Mouse (Mus musculus) ES-Bruce4 (cell line): ENCODE measurements around the gene Gm49661. TPM values are rescaled to one million over a fixed set of nuclear protein-coding genes. Genes with fewer than 3 reads are reported as not detected.

Source experiments
- H3K27ac ChIP-seq: 2 replicates; pipeline ENCODE4 v1.5.1; 2012; ENCODE audit warnings: low read length, inconsistent platforms; ENCODE audit not compliant: insufficient read depth
- H3K27me3 ChIP-seq: 2 replicates; pipeline ENCODE4 v1.6.1; 2012; ENCODE audit warnings: mild to moderate bottlenecking, low read length, inconsistent platforms; ENCODE audit not compliant: control insufficient read depth, poor library complexity, insufficient read depth, severe bottlenecking
- H3K36me3 ChIP-seq: 2 replicates; pipeline ENCODE4 v1.6.1; 2012; ENCODE audit warnings: inconsistent platforms, mild to moderate bottlenecking, low read length, moderate library complexity; ENCODE audit not compliant: control insufficient read depth, poor library complexity, insufficient read depth, severe bottlenecking
- H3K4me1 ChIP-seq: one replicate; pipeline ENCODE4 v1.8.1; 2011; ENCODE audit warnings: low read length; ENCODE audit not compliant: control insufficient read depth, insufficient read depth
- H3K4me3 ChIP-seq: 2 replicates; pipeline ENCODE4 v1.5.1; 2011; ENCODE audit warnings: low read depth, mild to moderate bottlenecking, low read length
- H3K9ac ChIP-seq: 2 replicates; pipeline ENCODE4 v1.6.1; 2012; ENCODE audit warnings: low read depth, mild to moderate bottlenecking, inconsistent platforms; ENCODE audit not compliant: poor library complexity, severe bottlenecking
- H3K9me3 ChIP-seq: replicated peaks from 2 replicates; pipeline ENCODE4 v1.6.1; 2012; ENCODE audit warnings: mild to moderate bottlenecking, low read length, inconsistent platforms; ENCODE audit not compliant: control insufficient read depth, poor library complexity, insufficient read depth, severe bottlenecking
- CTCF ChIP-seq: IDR thresholded peaks from one replicate; pipeline ENCODE4 v1.8.1; 2011; ENCODE audit warnings: low read depth, low read length
- EP300 ChIP-seq: IDR thresholded peaks from 2 replicates; pipeline ENCODE4 v1.6.1; 2011; ENCODE audit warnings: low read depth, low read length; ENCODE audit not compliant: insufficient read depth
- POLR2A ChIP-seq: IDR thresholded peaks from one replicate; pipeline ENCODE4 v1.8.1; 2011; ENCODE audit warnings: low read length; ENCODE audit not compliant: insufficient read depth
- polyA plus RNA-seq: library from polyadenylated mRNA; stranded (reverse); fragments of >200 nt; gene quantifications from 2 replicates; pipeline ENCODE4 v1.2.4, GENCODE M21; 2011; ENCODE audit warnings: low read depth; ENCODE audit not compliant: missing spikeins, insufficient read depth, insufficient read length

Gm49661 gene
- polyA plus RNA-seq, 1 experiment: not detected

- TF ChIP-seq CTCF (no peak), POLR2A (no peak), EP300 (peak; percentile 84; the same call in 1 of the 2 replicates)
- peaks cover 5% of the 10 kb centered on the region for H3K4me1 ChIP-seq
- peak overlapping the region; percentile 76 for H3K4me3 ChIP-seq
- no peaks in the 10 kb centered on the region for H3K27me3 ChIP-seq
- peak overlapping the region; percentile 74 for H3K27ac ChIP-seq
- H3K9me3 ChIP-seq: no peaks in the 10 kb centered on the region
- H3K9ac ChIP-seq: peak overlapping the region; percentile 73
- peaks cover 10% of the 10 kb centered on the region for H3K36me3 ChIP-seq
These were observed 21.6 kb upstream of the Gm49661 start for GRCm38 (mm10) chr8:84990836-84991235.

DNA sequence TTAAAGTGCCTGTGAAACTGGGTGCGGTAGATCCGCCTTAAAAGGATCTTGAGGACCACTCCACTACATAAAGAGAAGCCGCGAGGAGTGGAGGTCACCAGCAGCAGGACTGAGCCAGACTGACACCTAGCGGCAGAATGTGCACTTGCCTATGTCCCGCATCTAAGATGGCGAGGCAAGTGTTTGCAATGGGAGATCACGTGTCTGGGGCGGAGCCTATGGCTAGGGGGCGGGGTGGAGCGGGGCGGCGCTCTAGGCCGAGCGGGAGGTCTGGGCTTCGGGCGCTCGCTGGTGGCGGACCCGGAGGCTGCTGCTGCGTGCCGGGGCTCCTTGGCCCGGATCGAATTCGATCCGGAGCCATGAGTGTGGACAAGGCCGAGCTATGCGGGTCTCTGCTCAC lies 21.1 kb upstream of the Gm49661 start, which contains the start of gene Hook2:
Gene Hook2 (plus strand): TSS at position 255 of the 400 bp plus-strand sequence.
- H3K36me3 ChIP-seq: peaks cover 10% of the 10 kb centered on the region
- no peaks in the 10 kb centered on the region for H3K27me3 ChIP-seq
- TF ChIP-seq CTCF (peak; percentile 99), POLR2A (peak; percentile 48), EP300 (peak; percentile 81)
- peaks cover 5% of the 10 kb centered on the region for H3K4me1 ChIP-seq
- H3K9ac ChIP-seq: peak within 1 kb of the TSS; percentile 73
- peak within 1 kb of the TSS; percentile 85 for H3K27ac ChIP-seq
- no peaks in the 10 kb centered on the region for H3K9me3 ChIP-seq
- peak within 1 kb of the TSS; percentile 76 for H3K4me3 ChIP-seq

- H3K9ac ChIP-seq: peak overlapping the region; percentile 73
- no peaks in the 10 kb centered on the region for H3K27me3 ChIP-seq
- TF ChIP-seq POLR2A: no peak
- peak; percentile 89 for TF ChIP-seq EP300
- TF ChIP-seq CTCF: peak; percentile 86
- H3K4me3 ChIP-seq: peak overlapping the region; percentile 71
- H3K9me3 ChIP-seq: no peaks in the 10 kb centered on the region
- H3K27ac ChIP-seq: peak overlapping the region; percentile 85
- peaks cover 5% of the 10 kb centered on the region for H3K36me3 ChIP-seq
- peaks cover 3% of the 10 kb centered on the region for H3K4me1 ChIP-seq
These were observed 20.6 kb upstream of the Gm49661 start for GRCm38 (mm10) chr8:84989810-84990209.

- peak overlapping the region; percentile 80 for H3K27ac ChIP-seq
- H3K4me3 ChIP-seq: peak overlapping the region; percentile 20
- no peaks in the 10 kb centered on the region for H3K27me3 ChIP-seq
- H3K9ac ChIP-seq: peak overlapping the region; percentile 73
- no peaks in the 10 kb centered on the region for H3K9me3 ChIP-seq
- TF ChIP-seq EP300: 0 out of 2 replicates have a peak, but pooled peaks have one; percentile 35
- no peak for TF ChIP-seq POLR2A
- H3K36me3 ChIP-seq: peaks cover 4% of the 10 kb centered on the region
- peaks cover 6% of the 10 kb centered on the region for H3K4me1 ChIP-seq
These were observed 20.1 kb upstream of the Gm49661 start for GRCm38 (mm10) chr8:84989311-84989731.

DNA sequence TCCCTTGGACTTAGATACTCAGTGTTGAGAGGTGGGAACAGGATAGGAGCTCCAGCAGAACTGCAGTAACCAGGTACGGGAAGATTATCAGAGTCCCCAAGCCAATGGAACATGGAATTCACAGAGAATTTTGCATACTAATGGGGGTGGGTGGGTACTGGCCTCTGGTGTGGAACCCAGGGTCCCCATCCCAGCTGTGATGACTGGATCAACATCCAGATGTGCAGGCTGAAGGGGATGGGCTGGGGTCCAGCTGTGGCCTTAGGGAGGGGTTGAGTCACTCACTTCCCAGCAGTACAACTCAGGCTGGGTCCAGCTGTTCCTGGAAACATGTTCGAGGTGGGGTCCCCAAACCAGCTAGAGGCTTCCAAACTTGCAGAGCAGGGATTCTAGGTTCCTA lies 18.7 kb upstream of the Gm49661 start:
- H3K27me3 ChIP-seq: no peaks in the 10 kb centered on the region
- TF ChIP-seq EP300 (peak; percentile 90), POLR2A (no peak), CTCF (no peak)
- no peak overlapping the region for H3K9ac ChIP-seq
- H3K4me3 ChIP-seq: no peak overlapping the region
- H3K4me1 ChIP-seq: peaks cover 6% of the 10 kb centered on the region
- H3K36me3 ChIP-seq: peaks cover under 1% of the 10 kb centered on the region
- H3K27ac ChIP-seq: peak overlapping the region; percentile 57
- no peaks in the 10 kb centered on the region for H3K9me3 ChIP-seq

- H3K4me1 ChIP-seq: peaks cover 8% of the 10 kb centered on the region
- peak overlapping the region; percentile 57 for H3K27ac ChIP-seq
- TF ChIP-seq EP300: no peak
- no peak for TF ChIP-seq CTCF
- TF ChIP-seq POLR2A: no peak
- no peaks in the 10 kb centered on the region for H3K27me3 ChIP-seq
- no peak overlapping the region for H3K4me3 ChIP-seq
- H3K36me3 ChIP-seq: no peaks in the 10 kb centered on the region; the same call in 1 of the 2 replicates
- no peaks in the 10 kb centered on the region for H3K9me3 ChIP-seq
- no peak overlapping the region for H3K9ac ChIP-seq
These were observed 18.2 kb upstream of the Gm49661 start for GRCm38 (mm10) chr8:84987388-84987787.
